Mouse (Mus musculus) midbrain, embryonic 14.5 days (tissue): ENCODE measurements at regions not wholly inside any gene's neighbourhood (a gene's known extent, or its start where the extent isn't known, plus 50 kb on each side); places are given as distances from the start of the nearest gene placed in this dataset.

Source experiments
- ATAC-seq: fragments of 200-750 bp; cut with Nextera tagmentation; 2 replicates; pipeline ENCODE4 v1.8.0; 2017; ENCODE audit warnings: moderate number of reproducible peaks, moderate library complexity; ENCODE audit not compliant: low FRiP score, low TSS enrichment
- DNase-seq: peaks from one replicate; pipeline ENCODE4 v3.0.0-alpha.2; 2015
- H3K27ac ChIP-seq: fragments of 300-500 bp; sonication (generic); replicated peaks from 2 replicates; pipeline ENCODE4 v1.5.1; 2014; ENCODE audit warnings: mild to moderate bottlenecking, low read depth, low read length, moderate library complexity
- H3K27me3 ChIP-seq: fragments of 300-500 bp; sonication (generic); 2 replicates; pipeline ENCODE4 v1.6.1; 2014; ENCODE audit warnings: low read length, control low read depth, mixed read lengths; ENCODE audit not compliant: control insufficient read depth, insufficient read depth
- H3K36me3 ChIP-seq: fragments of 300-500 bp; sonication (generic); 2 replicates; pipeline ENCODE4 v1.6.1; 2014; ENCODE audit warnings: low read length, control low read depth; ENCODE audit not compliant: control insufficient read depth, insufficient read depth
- H3K4me1 ChIP-seq: fragments of 300-500 bp; sonication (generic); 2 replicates; pipeline ENCODE4 v1.6.1; 2014; ENCODE audit warnings: mild to moderate bottlenecking, antibody characterized with exemption, low read length, control low read depth; ENCODE audit not compliant: control insufficient read depth, insufficient read depth
- H3K4me2 ChIP-seq: fragments of 300-500 bp; sonication (generic); 2 replicates; pipeline ENCODE4 v1.6.1; 2014; ENCODE audit warnings: mild to moderate bottlenecking, low read length, moderate library complexity
- H3K4me3 ChIP-seq: fragments of 300-500 bp; sonication (generic); replicated peaks from 2 replicates; pipeline ENCODE4 v1.5.1; 2014; ENCODE audit warnings: low read depth, low read length
- H3K9ac ChIP-seq: fragments of 300-500 bp; sonication (generic); replicated peaks from 2 replicates; pipeline ENCODE4 v1.6.1; 2014; ENCODE audit warnings: mild to moderate bottlenecking, low read length, moderate library complexity
- H3K9me3 ChIP-seq: fragments of 300-500 bp; sonication (generic); 2 replicates; pipeline ENCODE4 v1.6.1; 2016; ENCODE audit warnings: low read length, control low read depth, mixed read lengths; ENCODE audit not compliant: control insufficient read depth
- WGBS: fragments of 180-500 bp; shearing (Covaris S2); extraction: QIAGEN DNeasy Blood & Tissue Kit; methylation state at CpG from one replicate; pipeline ENCODE4 v1.1.7; 2014; 5-methylcytosine and 5-hydroxymethylcytosine counted together

DNA sequence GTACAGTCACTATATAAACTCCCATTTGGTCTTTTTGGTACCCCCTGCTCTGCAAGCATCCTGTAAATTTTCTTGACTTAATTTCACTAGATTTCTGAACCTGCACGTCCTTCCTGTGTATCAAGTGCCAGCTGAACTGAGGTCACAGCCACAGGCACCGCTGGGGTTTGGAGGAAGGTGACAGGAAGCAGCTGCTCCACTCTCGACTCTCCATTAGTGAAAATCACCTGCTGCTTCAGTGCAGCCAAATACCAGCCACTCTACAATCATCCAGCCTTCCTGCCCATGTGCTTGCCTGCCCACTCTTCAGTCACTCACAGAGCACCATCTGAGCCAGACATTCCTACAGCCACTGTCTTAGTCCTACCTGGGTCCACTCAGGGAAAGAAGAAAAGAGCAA, 364.3 kb upstream of the 2610301B20Rik start:
- Histone ChIP-seq H3K4me3 (no peak overlapping the region), H3K9me3 (no peaks in the 10 kb centered on the region), H3K27ac (no peak overlapping the region), H3K4me1 (no peaks in the 10 kb centered on the region), H3K4me2 (no peak overlapping the region), H3K9ac (no peak overlapping the region), H3K27me3 (no peaks in the 10 kb centered on the region), H3K36me3 (no peaks in the 10 kb centered on the region)
- ATAC-seq (no peak), DNase-seq (no peak)
- WGBS: 79% methylated on average over 3 of the region's 3 CpGs

DNA sequence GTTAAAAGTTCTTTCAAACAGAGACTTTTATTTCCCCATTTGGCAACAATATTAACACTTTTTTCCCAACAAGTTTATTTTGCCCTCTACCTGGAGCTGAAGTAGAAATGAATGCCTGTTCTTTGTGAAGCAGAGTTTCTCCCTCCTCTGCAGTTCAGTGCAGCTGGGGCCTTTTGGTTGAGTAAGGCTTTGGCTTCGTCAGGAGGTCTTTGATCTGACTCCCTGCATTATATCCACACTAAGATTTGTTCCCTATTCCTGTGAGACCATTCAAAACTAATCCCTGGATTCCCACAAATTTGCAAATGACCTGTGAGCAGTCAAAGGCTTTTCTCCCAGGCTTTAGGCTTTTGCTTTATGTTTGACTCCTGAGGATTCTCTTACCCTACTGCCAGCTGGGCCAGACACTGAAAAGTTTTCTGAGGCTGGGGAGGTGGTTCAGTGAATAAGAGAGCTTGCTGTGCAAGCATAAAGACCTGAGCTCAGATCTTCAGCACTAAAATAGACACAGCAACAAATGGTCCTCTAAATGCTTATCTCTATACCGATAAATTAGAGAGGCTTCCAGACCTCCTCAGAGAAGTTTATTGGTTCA, 323.5 kb upstream of the 2610301B20Rik start:
- Histone ChIP-seq H3K4me3 (no peak overlapping the region), H3K27ac (no peak overlapping the region), H3K4me2 (no peak overlapping the region), H3K36me3 (no peaks in the 10 kb centered on the region), H3K9ac (no peak overlapping the region), H3K27me3 (no peaks in the 10 kb centered on the region), H3K9me3 (no peaks in the 10 kb centered on the region), H3K4me1 (no peaks in the 10 kb centered on the region)
- WGBS: 9% methylated on average over 2 of the region's 2 CpGs
- no peak for ATAC-seq
- DNase-seq: peak; percentile 24

DNA sequence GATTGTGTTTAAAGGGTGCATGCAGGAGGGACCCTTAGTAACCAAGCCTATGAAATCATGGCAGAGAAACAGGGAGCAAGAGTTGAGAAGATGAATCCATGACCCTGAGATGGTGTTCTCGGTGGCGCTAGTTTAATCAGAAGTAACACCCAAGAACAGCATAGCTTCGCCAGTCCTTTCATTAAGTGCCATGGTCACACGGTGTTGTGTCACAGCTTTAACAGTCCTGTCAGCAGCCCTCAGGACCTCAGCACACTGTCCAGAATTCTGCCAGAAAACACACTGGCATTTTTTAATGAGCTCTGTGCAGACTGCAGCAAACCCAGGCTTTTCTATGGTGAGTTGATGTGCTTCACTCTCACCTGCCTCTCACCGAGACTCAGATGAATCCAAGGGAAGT, 320.6 kb upstream of the 2610301B20Rik start:
- Histone ChIP-seq H3K36me3 (no peaks in the 10 kb centered on the region), H3K27me3 (no peaks in the 10 kb centered on the region), H3K27ac (no peak overlapping the region), H3K4me3 (no peak overlapping the region), H3K4me2 (no peak overlapping the region), H3K4me1 (no peaks in the 10 kb centered on the region), H3K9ac (no peak overlapping the region), H3K9me3 (no peaks in the 10 kb centered on the region)
- DNase-seq (no peak), ATAC-seq (no peak)
- WGBS: 93% methylated on average over 5 of the region's 5 CpGs

DNA sequence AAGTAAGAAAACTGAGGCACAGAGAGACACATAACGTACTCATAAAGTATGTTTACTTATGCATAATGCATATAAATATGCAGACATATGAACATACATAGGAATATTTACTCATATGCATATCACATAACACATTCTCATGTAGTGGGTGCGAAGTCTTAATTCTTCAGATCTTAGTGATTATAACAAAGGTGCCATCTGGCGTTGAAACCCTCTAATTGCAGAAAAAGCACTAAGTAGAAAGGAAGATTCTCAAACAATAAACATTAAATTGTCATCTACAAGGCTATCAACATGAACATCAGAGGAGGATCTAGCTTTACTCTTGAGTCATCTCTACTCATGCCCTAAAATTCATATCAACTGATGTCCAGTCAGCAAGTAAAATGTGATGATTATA, 314.2 kb upstream of the 2610301B20Rik start:
- H3K4me2 ChIP-seq: no peak overlapping the region
- no peaks in the 10 kb centered on the region for H3K9me3 ChIP-seq
- no peaks in the 10 kb centered on the region for H3K4me1 ChIP-seq
- H3K27me3 ChIP-seq: no peaks in the 10 kb centered on the region
- H3K27ac ChIP-seq: no peak overlapping the region
- no peak overlapping the region for H3K4me3 ChIP-seq
- DNase-seq (no peak), ATAC-seq (no peak)
- no peaks in the 10 kb centered on the region for H3K36me3 ChIP-seq
- no peak overlapping the region for H3K9ac ChIP-seq
- WGBS: 84% methylated on average over 3 of the region's 3 CpGs

DNA sequence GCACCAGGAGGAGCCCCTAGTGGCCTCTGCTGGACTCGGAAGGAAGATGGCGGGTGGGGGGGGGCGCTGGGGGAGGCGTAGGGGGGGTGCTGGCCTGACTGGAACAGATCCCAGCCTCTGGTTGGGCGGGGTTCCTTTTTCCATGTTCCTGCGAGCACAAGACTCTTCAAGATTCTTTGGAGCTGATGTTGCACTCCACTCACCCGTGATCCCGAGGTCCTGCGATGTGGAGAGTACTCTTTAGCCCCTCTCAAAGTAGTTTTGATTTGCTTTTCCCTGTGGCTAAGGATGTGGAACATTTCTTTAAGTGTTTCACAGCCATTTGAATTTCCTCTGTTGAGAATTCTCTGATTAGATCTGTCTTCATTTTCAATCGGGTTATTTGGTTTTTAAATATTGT, 269.8 kb upstream of the 2610301B20Rik start:
- Histone ChIP-seq H3K4me3 (no peak overlapping the region), H3K9me3 (no peaks in the 10 kb centered on the region), H3K4me1 (no peaks in the 10 kb centered on the region), H3K9ac (no peak overlapping the region), H3K36me3 (no peaks in the 10 kb centered on the region), H3K27ac (no peak overlapping the region), H3K27me3 (no peaks in the 10 kb centered on the region), H3K4me2 (no peak overlapping the region)
- 86% methylated on average over 10 of the region's 10 CpGs for WGBS
- DNase-seq: no peak
- no peak for ATAC-seq

DNA sequence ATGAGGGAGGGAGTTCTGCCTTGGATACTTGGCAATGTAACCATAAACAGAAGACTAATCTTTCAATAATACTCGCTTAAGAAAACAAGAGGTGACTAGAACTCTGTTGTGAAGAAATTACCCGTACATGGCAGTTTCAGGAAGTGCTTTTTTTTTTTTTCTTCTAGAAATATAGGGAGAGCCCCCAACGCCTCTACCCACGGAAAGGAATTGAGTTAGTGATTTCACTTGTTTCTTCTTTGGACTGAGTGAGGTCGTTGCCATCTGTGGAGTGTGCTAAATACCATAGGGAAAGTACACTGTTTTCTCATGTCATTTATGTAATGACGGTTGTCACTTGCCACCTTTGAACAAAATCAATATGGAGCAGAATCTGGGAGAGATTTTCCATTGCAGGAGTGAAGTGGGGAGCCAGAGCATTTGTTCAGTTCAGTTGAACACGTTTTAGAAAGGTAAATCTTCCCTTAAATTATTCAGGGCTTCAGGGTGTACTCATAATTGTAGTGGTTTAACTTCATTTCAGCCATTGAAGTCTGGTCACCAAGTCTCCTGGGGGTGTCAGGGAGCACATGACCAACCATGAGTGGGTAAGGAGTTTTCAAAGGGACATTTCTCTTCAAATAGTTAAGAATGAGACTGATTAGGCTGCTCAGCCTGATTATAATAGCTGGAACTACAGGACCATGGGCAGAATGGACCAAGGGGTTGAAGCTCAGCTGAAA, 266.3 kb upstream of the 2610301B20Rik start:
- no peaks in the 10 kb centered on the region for H3K4me1 ChIP-seq
- no peaks in the 10 kb centered on the region for H3K36me3 ChIP-seq
- H3K27ac ChIP-seq: no peak overlapping the region
- ATAC-seq (no peak), DNase-seq (no peak)
- 83% methylated on average over 7 of the region's 7 CpGs for WGBS
- no peak overlapping the region for H3K4me2 ChIP-seq
- no peak overlapping the region for H3K4me3 ChIP-seq
- no peak overlapping the region for H3K9ac ChIP-seq
- H3K9me3 ChIP-seq: no peaks in the 10 kb centered on the region
- no peaks in the 10 kb centered on the region for H3K27me3 ChIP-seq

DNA sequence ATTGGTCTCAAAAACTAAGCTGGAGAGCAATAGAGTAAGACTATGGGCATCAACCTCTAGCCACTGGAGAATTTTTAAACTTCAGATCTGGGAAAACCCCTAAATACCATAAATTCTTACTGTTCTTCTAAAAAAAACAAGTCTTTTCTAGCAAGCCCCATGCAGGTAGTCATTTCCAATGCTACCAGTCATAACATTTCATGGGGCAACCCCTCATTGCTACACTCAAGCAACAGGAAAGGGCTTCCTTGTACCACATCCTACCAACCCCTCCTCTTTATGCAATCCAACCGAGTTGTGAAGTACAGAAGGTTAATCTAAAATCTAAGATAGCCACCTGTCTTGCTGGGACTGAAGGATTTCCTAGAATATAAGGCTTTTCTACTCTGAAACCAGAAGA, 263.5 kb upstream of the 2610301B20Rik start:
- H3K27me3 ChIP-seq: no peaks in the 10 kb centered on the region
- WGBS: 57% methylated on average over 1 of the region's 1 CpGs
- no peak overlapping the region for H3K4me2 ChIP-seq
- no peaks in the 10 kb centered on the region for H3K4me1 ChIP-seq
- ATAC-seq: no peak
- no peaks in the 10 kb centered on the region for H3K36me3 ChIP-seq
- DNase-seq: no peak
- H3K27ac ChIP-seq: no peak overlapping the region
- no peaks in the 10 kb centered on the region for H3K9me3 ChIP-seq
- no peak overlapping the region for H3K9ac ChIP-seq
- no peak overlapping the region for H3K4me3 ChIP-seq
